Mouse (Mus musculus) C2C12 (cell line): ENCODE results near the gene Oma1.

ENCODE experiments used
- CTCF ChIP-seq: IDR thresholded peaks from one replicate; pipeline ENCODE4 v1.5.1; 2011; ENCODE audit not compliant: control insufficient read depth, insufficient read depth, insufficient read length
- MAX ChIP-seq: IDR thresholded peaks from one replicate; pipeline ENCODE4 v1.6.1; 2011; ENCODE audit warnings: mild to moderate bottlenecking, control low read depth
- USF1 ChIP-seq: IDR thresholded peaks from one replicate; pipeline ENCODE4 v1.6.1; 2011; ENCODE audit warnings: low read depth, mild to moderate bottlenecking, control low read depth, moderate library complexity

DNA sequence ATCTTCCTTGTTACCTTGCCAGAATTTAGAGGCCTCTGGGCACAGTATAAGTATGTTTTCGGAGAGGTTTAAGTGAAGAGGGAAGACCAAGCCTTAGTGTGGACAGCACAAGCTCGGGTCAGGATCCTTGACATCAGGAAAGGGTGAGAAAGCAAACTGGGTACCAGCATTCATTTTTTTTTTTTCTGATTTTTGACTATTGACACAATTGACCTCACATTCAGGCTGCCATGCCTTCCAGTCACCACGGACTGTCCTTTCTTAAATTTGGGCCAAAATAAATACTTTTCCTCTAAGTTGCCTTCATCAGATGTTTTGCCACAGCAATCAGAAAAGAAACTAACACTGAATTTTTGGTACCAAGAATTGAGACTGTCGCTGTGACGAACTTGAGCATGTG, 68.6 kb downstream of the Oma1 start:
- TF ChIP-seq USF1 (no peak), MAX (no peak), CTCF (no peak)
